Mouse (Mus musculus) erythroblast, embryonic 14.5 days (primary cell): ENCODE results near the gene Vegfd. TPM values are rescaled to one million over a fixed set of nuclear protein-coding genes. Genes with fewer than 3 reads are reported as not detected.

ENCODE experiments used
- H3K27me3 ChIP-seq: 2 replicates; pipeline ENCODE4 v1.6.1; 2012; ENCODE audit warnings: inconsistent platforms; ENCODE audit not compliant: control insufficient read depth
- H3K36me3 ChIP-seq: 2 replicates; pipeline ENCODE4 v1.6.1; 2012; ENCODE audit warnings: mild to moderate bottlenecking, inconsistent platforms; ENCODE audit not compliant: control insufficient read depth
- H3K4me1 ChIP-seq: 2 replicates; pipeline ENCODE4 v1.6.1; 2012; ENCODE audit warnings: inconsistent platforms; ENCODE audit not compliant: control insufficient read depth
- H3K4me3 ChIP-seq: replicated peaks from 2 replicates; pipeline ENCODE3; 2012; ENCODE audit warnings: moderate library complexity, mild to moderate bottlenecking, inconsistent platforms
- H3K9me3 ChIP-seq: 2 replicates; pipeline ENCODE4 v1.6.1; 2012; ENCODE audit warnings: low read length, inconsistent platforms, mixed read lengths; ENCODE audit not compliant: control insufficient read depth
- GATA1 ChIP-seq: IDR thresholded peaks from 2 replicates; pipeline ENCODE4 v1.6.1; 2012; ENCODE audit warnings: low read length, inconsistent platforms, mixed read lengths
- TAL1 ChIP-seq: IDR thresholded peaks from 3 replicates; pipeline ENCODE4 v1.6.1; 2012; ENCODE audit warnings: low read length, inconsistent platforms, mixed read lengths
- polyA plus RNA-seq: library from polyadenylated mRNA; stranded (reverse); fragments of >175 nt; gene quantifications from 2 replicates; pipeline ENCODE4 v1.2.3, GENCODE M21; 2012

Gene Vegfd
- not detected in 2 replicates for polyA plus RNA-seq

- TF ChIP-seq GATA1 (no peak), TAL1 (no peak)
- no peaks in the 10 kb centered on the region for H3K27me3 ChIP-seq
Measured at GRCm38 (mm10) chrX:164373081-164373480, at the start of gene Vegfd. TSS of gene Vegfd (plus strand) at chrX:164373378.

GRCm38 (mm10) chrX:164323391-164323913, 49.7 kb upstream of the Vegfd start:
- no peaks in the 10 kb centered on the region for H3K27me3 ChIP-seq
- H3K4me3 ChIP-seq, result no peak overlapping the region
- no peaks in the 10 kb centered on the region for H3K36me3 ChIP-seq
- TF ChIP-seq TAL1 (no peak), GATA1 (no peak)
- H3K4me1 ChIP-seq, result no peaks in the 10 kb centered on the region
- no peaks in the 10 kb centered on the region for H3K9me3 ChIP-seq

More at GRCm38 (mm10) chrX:164373081-164373480, at the start of gene Vegfd:
- no peaks in the 10 kb centered on the region for H3K36me3 ChIP-seq
- no peaks in the 10 kb centered on the region for H3K9me3 ChIP-seq
- no peak within 1 kb of the TSS for H3K4me3 ChIP-seq
- H3K4me1 ChIP-seq, result no peaks in the 10 kb centered on the region

GRCm38 (mm10) chrX:164330351-164330750, 42.8 kb upstream of the Vegfd start:
- Histone ChIP-seq H3K4me1 (no peaks in the 10 kb centered on the region), H3K9me3 (no peaks in the 10 kb centered on the region), H3K27me3 (no peaks in the 10 kb centered on the region), H3K4me3 (no peak overlapping the region), H3K36me3 (no peaks in the 10 kb centered on the region)
- no peak for TF ChIP-seq TAL1
- no peak for TF ChIP-seq GATA1

- H3K36me3 ChIP-seq, result no peaks in the 10 kb centered on the region
- H3K4me3 ChIP-seq, result no peak overlapping the region
Measured at GRCm38 (mm10) chrX:164330766-164331165, 42.4 kb upstream of the Vegfd start.

GRCm38 (mm10) chrX:164338591-164338990, 34.6 kb upstream of the Vegfd start:
- Histone ChIP-seq H3K4me3 (no peak overlapping the region), H3K4me1 (no peaks in the 10 kb centered on the region), H3K9me3 (no peaks in the 10 kb centered on the region), H3K36me3 (no peaks in the 10 kb centered on the region), H3K27me3 (no peaks in the 10 kb centered on the region)
- TF ChIP-seq GATA1 (no peak), TAL1 (no peak)

More at GRCm38 (mm10) chrX:164330766-164331165, 42.4 kb upstream of the Vegfd start:
- Histone ChIP-seq H3K9me3 (no peaks in the 10 kb centered on the region), H3K4me1 (no peaks in the 10 kb centered on the region), H3K27me3 (no peaks in the 10 kb centered on the region)
- TF ChIP-seq GATA1, result no peak
- TF ChIP-seq TAL1, result no peak

- H3K9me3 ChIP-seq, result no peaks in the 10 kb centered on the region
- no peak for TF ChIP-seq GATA1
- TF ChIP-seq TAL1, result no peak
Measured at GRCm38 (mm10) chrX:164345359-164345938, 27.7 kb upstream of the Vegfd start.

GRCm38 (mm10) chrX:164348937-164349336, 24.2 kb upstream of the Vegfd start:
- no peaks in the 10 kb centered on the region for H3K27me3 ChIP-seq
- no peaks in the 10 kb centered on the region for H3K4me1 ChIP-seq
- no peaks in the 10 kb centered on the region for H3K9me3 ChIP-seq
- TF ChIP-seq TAL1 (no peak), GATA1 (no peak)
- no peak overlapping the region for H3K4me3 ChIP-seq
- H3K36me3 ChIP-seq, result no peaks in the 10 kb centered on the region

More at GRCm38 (mm10) chrX:164345359-164345938, 27.7 kb upstream of the Vegfd start:
- no peaks in the 10 kb centered on the region for H3K27me3 ChIP-seq
- no peaks in the 10 kb centered on the region for H3K36me3 ChIP-seq
- H3K4me3 ChIP-seq, result no peak overlapping the region
- no peaks in the 10 kb centered on the region for H3K4me1 ChIP-seq

- H3K36me3 ChIP-seq, result no peaks in the 10 kb centered on the region
Measured at GRCm38 (mm10) chrX:164365153-164365865, 7.9 kb upstream of the Vegfd start.

GRCm38 (mm10) chrX:164370576-164370975, 2.6 kb upstream of the Vegfd start:
- Histone ChIP-seq H3K27me3 (no peaks in the 10 kb centered on the region), H3K9me3 (no peaks in the 10 kb centered on the region), H3K4me3 (no peak overlapping the region), H3K4me1 (no peaks in the 10 kb centered on the region), H3K36me3 (no peaks in the 10 kb centered on the region)
- no peak for TF ChIP-seq GATA1
- TF ChIP-seq TAL1, result no peak

More at GRCm38 (mm10) chrX:164365153-164365865, 7.9 kb upstream of the Vegfd start:
- Histone ChIP-seq H3K9me3 (no peaks in the 10 kb centered on the region), H3K4me1 (no peaks in the 10 kb centered on the region), H3K4me3 (no peak overlapping the region), H3K27me3 (no peaks in the 10 kb centered on the region)
- TF ChIP-seq TAL1 (no peak), GATA1 (no peak)
